Mouse (Mus musculus): ENCODE results near the gene BC052040. TPM values are rescaled to one million over a fixed set of nuclear protein-coding genes. Genes with fewer than 3 reads are reported as not detected.
A peak's percentile ranks its signal among the peaks of the same experiment; 100 is the strongest.

The BC052040 gene
- polyA plus RNA-seq, 1 experiment = 1.6 TPM

- peak overlapping the region; percentile 42 for H3K4me3 ChIP-seq (replicated peaks)
- H3K36me3 ChIP-seq (replicated peaks; ENCODE audit: low read length) = peaks cover 17% of the 10 kb centered on the region
- peaks cover 6% of the 10 kb centered on the region for H3K9me3 ChIP-seq
- no peaks in the 10 kb centered on the region for H3K27me3 ChIP-seq (replicated peaks)
- no peaks in the 10 kb centered on the region for H3K4me1 ChIP-seq
- TF ChIP-seq FLI1 (IDR thresholded peaks at IDR 0.05; ENCODE audit: low read length) = no peak
These were observed 192.8 kb downstream of the BC052040 start for GRCm38 (mm10) chr2:115774153-115774908.

- Histone ChIP-seq H3K4me1 (no peaks in the 10 kb centered on the region), H3K9me3 (peaks cover 7% of the 10 kb centered on the region), H3K36me3 (replicated peaks; ENCODE audit: low read length) (peaks cover 17% of the 10 kb centered on the region), H3K4me3 (replicated peaks) (no peak overlapping the region), H3K27me3 (replicated peaks) (no peaks in the 10 kb centered on the region)
- TF ChIP-seq FLI1 (IDR thresholded peaks at IDR 0.05; ENCODE audit: low read length) = no peak
- TF ChIP-seq GATA1 (IDR thresholded peaks at IDR 0.05; ENCODE audit: borderline replicate concordance, low read length) = no peak
These were observed 194.1 kb downstream of the BC052040 start for GRCm38 (mm10) chr2:115775488-115776217.

GRCm38 (mm10) chr2:115776924-115777860, 195.7 kb downstream of the BC052040 start:
- Histone ChIP-seq H3K4me3 (replicated peaks) (no peak overlapping the region), H3K4me1 (no peaks in the 10 kb centered on the region), H3K36me3 (replicated peaks; ENCODE audit: low read length) (peaks cover 17% of the 10 kb centered on the region), H3K27me3 (replicated peaks) (no peaks in the 10 kb centered on the region), H3K9me3 (0 out of 2 replicates have a peak, but pooled peaks cover 3% of the 10 kb centered on the region)
- TF ChIP-seq GATA1 (IDR thresholded peaks at IDR 0.05; ENCODE audit: borderline replicate concordance, low read length) = no peak

GRCm38 (mm10) chr2:115780546-115781011, 199.1 kb downstream of the BC052040 start:
- Histone ChIP-seq H3K4me1 (no peaks in the 10 kb centered on the region), H3K9me3 (0 out of 2 replicates have a peak, but pooled peaks cover 3% of the 10 kb centered on the region), H3K36me3 (replicated peaks; ENCODE audit: low read length) (peaks cover 17% of the 10 kb centered on the region), H3K4me3 (replicated peaks) (no peak overlapping the region), H3K27me3 (replicated peaks) (no peaks in the 10 kb centered on the region)
- no peak for TF ChIP-seq GATA1 (IDR thresholded peaks at IDR 0.05; ENCODE audit: borderline replicate concordance, low read length)
- TF ChIP-seq FLI1 (IDR thresholded peaks at IDR 0.05; ENCODE audit: low read length) = no peak

GRCm38 (mm10) chr2:115785687-115786086, 204.2 kb downstream of the BC052040 start:
- Histone ChIP-seq H3K36me3 (replicated peaks; ENCODE audit: low read length) (no peaks in the 10 kb centered on the region), H3K4me3 (replicated peaks) (no peak overlapping the region), H3K9me3 (peaks cover 8% of the 10 kb centered on the region), H3K27me3 (replicated peaks) (no peaks in the 10 kb centered on the region), H3K4me1 (no peaks in the 10 kb centered on the region)
- no peak for TF ChIP-seq FLI1 (IDR thresholded peaks at IDR 0.05; ENCODE audit: low read length)
- TF ChIP-seq GATA1 (IDR thresholded peaks at IDR 0.05; ENCODE audit: borderline replicate concordance, low read length) = no peak

- Histone ChIP-seq H3K4me3 (replicated peaks) (no peak overlapping the region), H3K9me3 (peaks cover 20% of the 10 kb centered on the region; the same call in 1 of the 2 replicates), H3K27me3 (replicated peaks) (no peaks in the 10 kb centered on the region), H3K4me1 (peaks cover 5% of the 10 kb centered on the region), H3K36me3 (replicated peaks; ENCODE audit: low read length) (no peaks in the 10 kb centered on the region)
- TF ChIP-seq FLI1 (IDR thresholded peaks at IDR 0.05; ENCODE audit: low read length) (no peak), GATA1 (IDR thresholded peaks at IDR 0.05; ENCODE audit: borderline replicate concordance, low read length) (no peak)
These were observed 217.3 kb downstream of the BC052040 start for GRCm38 (mm10) chr2:115798839-115799238.

- H3K9me3 ChIP-seq = peaks cover 16% of the 10 kb centered on the region
- TF ChIP-seq GATA1 (IDR thresholded peaks at IDR 0.05; ENCODE audit: borderline replicate concordance, low read length) = no peak
- TF ChIP-seq FLI1 (IDR thresholded peaks at IDR 0.05; ENCODE audit: low read length) = no peak
- H3K27me3 ChIP-seq (replicated peaks) = no peaks in the 10 kb centered on the region
- no peaks in the 10 kb centered on the region for H3K4me1 ChIP-seq
- H3K36me3 ChIP-seq (replicated peaks; ENCODE audit: low read length) = no peaks in the 10 kb centered on the region
- H3K4me3 ChIP-seq (replicated peaks) = no peak overlapping the region
These were observed 226.9 kb downstream of the BC052040 start for GRCm38 (mm10) chr2:115808376-115808775.

GRCm38 (mm10) chr2:115813316-115813715, 231.8 kb downstream of the BC052040 start:
- Histone ChIP-seq H3K27me3 (replicated peaks) (no peaks in the 10 kb centered on the region), H3K9me3 (peaks cover 24% of the 10 kb centered on the region), H3K36me3 (replicated peaks; ENCODE audit: low read length) (no peaks in the 10 kb centered on the region), H3K4me1 (no peaks in the 10 kb centered on the region), H3K4me3 (replicated peaks) (no peak overlapping the region)
- no peak for TF ChIP-seq FLI1 (IDR thresholded peaks at IDR 0.05; ENCODE audit: low read length)
- no peak for TF ChIP-seq GATA1 (IDR thresholded peaks at IDR 0.05; ENCODE audit: borderline replicate concordance, low read length)

GRCm38 (mm10) chr2:115813721-115814120, 232.2 kb downstream of the BC052040 start:
- no peak for TF ChIP-seq FLI1 (IDR thresholded peaks at IDR 0.05; ENCODE audit: low read length)
- no peak for TF ChIP-seq GATA1 (IDR thresholded peaks at IDR 0.05; ENCODE audit: borderline replicate concordance, low read length)
- H3K27me3 ChIP-seq (replicated peaks) = no peaks in the 10 kb centered on the region
- H3K4me3 ChIP-seq (replicated peaks) = no peak overlapping the region
- no peaks in the 10 kb centered on the region for H3K36me3 ChIP-seq (replicated peaks; ENCODE audit: low read length)
- peaks cover 23% of the 10 kb centered on the region for H3K9me3 ChIP-seq
- H3K4me1 ChIP-seq = no peaks in the 10 kb centered on the region

Measured in megakaryocyte, embryonic 14.5 days (primary cell).